Comparison of ENCODE assay signal across 16 mouse cellular contexts in genomic region chr6:40063899-40064298, GRCm38 (mm10).
"Had no signal": no experiment of that assay in that cellular context is flagged by ENCODE, and none has a peak within 500 bp of the region (broad histone marks: within the 10 kb centered on the region; RNA-seq: fewer than 3 reads in every experiment).

No protein-coding gene starts in this region.

- H3K4me2 ChIP-seq: lung, embryonic 15.5 days; midbrain, embryonic 11.5 days; neural tube, embryonic 12.5 days; stomach, embryonic 15.5 days had no signal

- DNase-seq: lung, adult 2 months; lung, postnatal 14 days; lung, postnatal 36 days; midbrain, embryonic 14.5 days; right cerebral cortex, postnatal 14 days; thymus, adult 2 months; thymus, postnatal 25 days; thymus, postnatal 4 days had no signal

- ATAC-seq: lung, postnatal 0 days had no signal

- H3K27ac ChIP-seq: lung, embryonic 15.5 days; macrophage; neural tube, embryonic 12.5 days; stomach, embryonic 15.5 days; stomach, postnatal 0 days had no signal

- H3K9ac ChIP-seq: lung, embryonic 15.5 days; neural tube, embryonic 12.5 days; stomach, embryonic 15.5 days had no signal

- H3K36me3 ChIP-seq: lung, embryonic 15.5 days; neural tube, embryonic 12.5 days; stomach, embryonic 15.5 days had no signal

- H3K9me3 ChIP-seq: lung, embryonic 15.5 days; neural tube, embryonic 12.5 days; stomach, embryonic 15.5 days had no signal

- H3K4me1 ChIP-seq: lung, embryonic 15.5 days; megakaryocyte, embryonic 14.5 days; stomach, embryonic 15.5 days had no signal

- H3K4me3 ChIP-seq: lung, embryonic 15.5 days; megakaryocyte, embryonic 14.5 days; neural tube, embryonic 12.5 days; stomach, embryonic 15.5 days had no signal

- H3K27me3 ChIP-seq: lung, embryonic 15.5 days; megakaryocyte, embryonic 14.5 days; neural tube, embryonic 12.5 days; stomach, embryonic 15.5 days had no signal
